Mouse (Mus musculus): ENCODE results near the gene Zfp277.

Zfp277 gene

DNA sequence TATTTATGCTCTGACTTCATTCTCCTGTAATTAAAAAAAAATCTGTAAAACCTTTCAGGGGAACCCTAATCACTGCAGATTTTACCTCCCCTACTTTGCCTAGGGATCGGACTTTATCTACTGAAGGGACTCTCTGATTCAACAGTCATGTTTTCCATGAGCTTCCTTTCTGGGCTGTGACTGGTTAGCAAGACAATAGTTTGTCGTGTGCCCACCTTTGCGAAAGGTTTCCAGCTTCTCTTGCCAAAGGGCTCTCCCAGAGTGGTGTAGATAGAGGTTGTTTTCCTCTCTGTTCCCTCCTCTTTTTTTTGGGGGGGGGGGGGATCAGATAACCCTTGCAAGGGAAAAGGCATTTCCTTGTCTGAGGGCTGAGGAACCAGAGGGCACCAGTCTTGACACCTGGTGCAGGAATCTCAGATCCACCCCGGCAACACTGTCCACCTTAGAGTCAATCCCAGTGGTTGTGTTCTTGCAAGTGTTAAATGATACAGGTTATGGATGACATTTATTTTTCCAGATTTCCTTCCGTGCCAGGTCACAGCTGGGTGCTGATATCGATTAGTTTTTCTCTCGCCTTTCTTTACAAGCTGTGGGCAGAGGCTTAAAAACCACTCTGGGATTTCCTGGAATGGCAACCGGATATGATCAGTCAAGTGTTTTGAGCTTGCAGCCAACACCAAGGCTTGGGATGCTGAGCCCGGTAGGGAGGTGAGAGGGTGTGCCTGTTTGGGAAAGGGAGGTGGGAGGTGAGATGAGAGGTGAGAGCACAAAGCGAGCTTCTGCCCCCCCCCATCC lies 2.1 kb upstream of the Zfp277 start:
- CTCF ChIA-PET = interaction anchor here in 3 of 4 experiments (0.6 kb wide), 3 partner anchors 26 to 221 kb away, joined by 3 to 4 read pairs (median 3); no protein-coding TSS in a partner anchor
- POLR2A ChIA-PET = interaction anchor here (0.6 to 6.8 kb wide), 15 partner anchors 11 to 631 kb away, joined by 3 to 49 read pairs (median 4); no protein-coding TSS in a partner anchor

- ChIA-PET POLR2A (interaction anchor here (0.6 to 6.8 kb wide), 19 partner anchors 8 to 640 kb away, joined by 3 to 49 read pairs (median 3); no protein-coding TSS in a partner anchor), CTCF (interaction anchor here in 3 of 4 experiments (0.6 kb wide), 3 partner anchors 27 to 220 kb away, joined by 3 to 4 read pairs (median 3); no protein-coding TSS in a partner anchor)
Observed at GRCm38 (mm10) chr12:40446450-40447381, 1.0 kb upstream of the Zfp277 start.

GRCm38 (mm10) chr12:40445206-40445605 lies 496 bp downstream of the Zfp277 start:
- ChIA-PET POLR2A (interaction anchor here in 3 of 4 experiments (0.7 to 6.8 kb wide), 13 partner anchors 9 to 222 kb away, joined by 3 to 49 read pairs (median 4); no protein-coding TSS in a partner anchor), CTCF (no interaction called here)

DNA sequence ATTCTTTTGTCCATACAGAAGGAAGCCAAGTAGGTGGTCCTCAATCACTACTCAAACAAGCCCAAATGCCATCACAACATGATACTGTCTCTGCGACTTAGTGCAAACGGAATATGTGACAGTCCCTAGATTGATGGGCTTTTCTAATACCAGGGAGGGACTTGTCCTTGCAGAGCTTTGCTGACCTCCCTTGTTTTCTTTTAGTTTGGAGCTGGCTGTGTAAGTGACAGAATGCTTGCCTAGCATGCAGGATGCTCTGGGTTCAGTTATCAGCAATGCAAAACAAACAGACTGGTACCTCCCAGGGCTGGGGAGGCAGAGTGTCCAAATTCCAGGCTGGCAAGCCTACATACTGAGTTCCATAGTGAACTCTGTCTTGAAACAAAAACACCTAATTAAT lies 7.7 kb downstream of the Zfp277 start:
- ChIA-PET POLR2A (interaction anchor here in 1 of 4 experiments (0.7 kb wide), 1 partner anchor 21 kb away, joined by 3 read pairs; no protein-coding TSS in a partner anchor), CTCF (no interaction called here)

DNA sequence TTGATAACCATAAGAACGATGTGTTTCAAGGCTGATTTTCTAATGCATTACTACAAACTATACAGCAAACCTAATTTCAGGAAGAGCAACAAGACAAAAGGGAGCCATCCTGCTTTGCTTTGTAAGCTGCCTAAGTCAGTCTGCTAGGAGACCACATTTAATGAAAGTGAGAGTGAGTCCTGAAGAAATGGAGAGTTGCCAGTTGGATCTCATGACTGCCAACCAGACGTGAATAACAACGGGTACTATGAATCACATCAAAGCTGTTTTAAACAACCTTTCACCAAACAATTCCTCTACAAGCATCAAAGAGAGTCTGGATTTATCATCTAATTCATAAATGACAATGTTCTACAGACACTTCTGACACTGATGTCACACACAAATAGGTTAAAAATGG lies 11.6 kb downstream of the Zfp277 start:
- ChIA-PET POLR2A (interaction anchor here in 2 of 4 experiments (0.6 to 2.6 kb wide), 2 partner anchors 11 to 142 kb away, joined by 8 to 16 read pairs; partner anchors contain the start of genes Dock4 (in 1 of the 2) and Zfp277 (in 1 of the 2)), CTCF (no interaction called here)

GRCm38 (mm10) chr12:40431075-40431474 lies 14.6 kb downstream of the Zfp277 start:
- ChIA-PET POLR2A (no interaction called here), CTCF (no interaction called here)

GRCm38 (mm10) chr12:40429976-40430375 lies 15.7 kb downstream of the Zfp277 start:
- POLR2A ChIA-PET = interaction anchor here in 1 of 4 experiments (0.7 kb wide), 1 partner anchor 40 kb away, joined by 4 read pairs; no protein-coding TSS in a partner anchor
- CTCF ChIA-PET = no interaction called here

- POLR2A ChIA-PET = interaction anchor here in 1 of 4 experiments (0.6 kb wide), 1 partner anchor 1055 kb away, joined by 3 read pairs; no protein-coding TSS in a partner anchor
- CTCF ChIA-PET = no interaction called here
Observed at GRCm38 (mm10) chr12:40427606-40428005, 18.1 kb downstream of the Zfp277 start.

DNA sequence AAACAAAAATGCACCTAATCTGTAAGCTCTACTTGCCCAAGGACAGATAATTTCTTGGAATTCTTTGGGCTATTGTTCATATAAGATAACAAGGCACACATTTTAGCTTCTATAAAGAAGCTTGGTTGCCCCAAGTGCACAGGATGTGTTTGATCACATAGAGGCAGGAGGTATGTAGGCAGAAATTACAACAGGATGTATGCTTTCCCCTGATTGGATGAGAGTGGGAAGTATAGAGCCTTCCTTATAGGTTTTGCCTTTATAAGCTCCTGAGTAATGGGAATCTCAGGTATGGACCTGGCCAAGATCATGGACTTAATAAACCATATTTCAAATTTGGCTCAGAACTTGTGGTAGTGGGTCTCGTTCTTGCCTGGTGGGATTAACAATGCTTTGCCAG lies 20.7 kb downstream of the Zfp277 start:
- ChIA-PET CTCF (no interaction called here), POLR2A (interaction anchor here in 1 of 4 experiments (0.6 kb wide), 1 partner anchor 16 kb away, joined by 3 read pairs; no protein-coding TSS in a partner anchor)

DNA sequence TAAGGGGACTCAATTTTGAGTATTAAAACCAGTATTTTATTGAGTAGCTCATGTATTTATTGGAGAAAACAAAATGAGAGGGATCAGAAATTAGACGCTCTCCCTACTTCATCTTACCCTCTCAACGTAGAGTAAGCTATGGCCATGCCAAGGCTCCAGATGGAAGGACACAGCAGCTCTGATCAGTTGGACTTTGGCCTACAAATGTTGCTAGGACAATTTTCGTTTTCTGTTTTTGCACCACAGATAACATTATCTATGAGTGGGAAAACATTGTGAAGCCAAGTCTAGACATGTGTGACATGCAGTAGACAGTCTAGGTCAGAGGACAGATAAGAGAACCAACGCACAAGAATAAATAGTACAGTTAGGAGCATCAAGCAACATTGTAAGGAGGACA lies 28.4 kb downstream of the Zfp277 start:
- CTCF ChIA-PET = interaction anchor here in 1 of 4 experiments (0.7 kb wide), 1 partner anchor 218 kb away, joined by 3 read pairs; the partner anchor contains the start of gene Lsmem1

GRCm38 (mm10) chr12:40415312-40415925 lies 30.3 kb downstream of the Zfp277 start:
- ChIA-PET CTCF (no interaction called here), POLR2A (interaction anchor here in 1 of 4 experiments (0.8 to 1.1 kb wide), 2 partner anchors 30 to 33 kb away, joined by 3 to 4 read pairs; partner anchors contain the start of genes Dock4 and Zfp277)

More for the DNA sequence above, 28.4 kb downstream of the Zfp277 start:
- POLR2A ChIA-PET = no interaction called here

GRCm38 (mm10) chr12:40414682-40415311 lies 30.9 kb downstream of the Zfp277 start:
- ChIA-PET CTCF (no interaction called here), POLR2A (interaction anchor here in 1 of 4 experiments (1.1 kb wide), 1 partner anchor 31 kb away, joined by 4 read pairs; the partner anchor contains the start of genes Dock4 and Zfp277)

DNA sequence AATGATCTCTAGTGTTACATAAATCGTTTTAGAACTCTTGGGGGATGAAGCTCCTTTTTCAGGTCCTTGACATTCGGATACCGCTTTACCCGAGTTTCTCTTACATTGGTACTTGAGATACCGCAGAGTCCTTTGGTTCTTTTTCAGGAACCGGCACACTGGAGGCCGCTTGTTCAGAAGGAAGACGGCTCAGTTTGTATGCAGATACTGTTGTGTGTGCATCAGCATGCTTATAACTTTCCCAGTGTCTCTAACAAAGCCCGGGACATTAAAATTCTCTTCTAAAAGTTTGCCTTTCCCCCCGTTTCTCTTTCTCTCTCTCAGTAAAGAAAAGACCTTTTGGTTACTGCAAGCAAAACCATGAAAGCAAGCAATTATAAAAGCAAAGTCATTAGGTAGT lies 45.9 kb downstream of the Zfp277 start:
- POLR2A ChIA-PET = interaction anchor here in 1 of 4 experiments (0.7 kb wide), 2 partner anchors 253 to 571 kb away, joined by 4 read pairs; no protein-coding TSS in a partner anchor

DNA sequence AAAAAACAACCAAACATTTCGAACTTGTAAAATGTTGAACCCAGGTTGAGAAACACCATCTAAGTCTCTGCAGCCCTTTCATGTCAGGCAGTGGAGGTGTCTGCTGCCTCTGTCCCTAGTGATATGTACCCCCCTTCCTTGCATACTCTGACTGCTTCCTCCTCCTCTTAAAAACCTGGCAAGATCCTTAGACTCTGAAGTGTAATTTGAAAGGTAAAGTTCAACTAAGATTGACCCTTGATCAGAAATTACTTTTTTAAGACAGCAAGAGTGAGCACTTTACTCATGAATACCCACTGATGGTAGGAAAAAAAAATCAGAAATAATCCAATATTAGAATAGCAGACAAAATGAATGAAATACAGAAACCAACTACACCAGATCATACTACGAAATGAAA lies 46.3 kb downstream of the Zfp277 start:
- POLR2A ChIA-PET = no interaction called here
- CTCF ChIA-PET = no interaction called here

More for the DNA sequence above, 45.9 kb downstream of the Zfp277 start:
- CTCF ChIA-PET = no interaction called here

GRCm38 (mm10) chr12:40398916-40399315 lies 46.8 kb downstream of the Zfp277 start:
- ChIA-PET CTCF (interaction anchor here in 1 of 4 experiments (0.7 kb wide), 1 partner anchor 144 kb away, joined by 3 read pairs; no protein-coding TSS in a partner anchor), POLR2A (interaction anchor here in 2 of 4 experiments (0.7 kb wide), 3 partner anchors 61 to 176 kb away, joined by 3 read pairs; no protein-coding TSS in a partner anchor)

- CTCF ChIA-PET = no interaction called here
- POLR2A ChIA-PET = no interaction called here
Observed at GRCm38 (mm10) chr12:40392869-40393268, 52.8 kb downstream of the Zfp277 start.

- ChIA-PET POLR2A (interaction anchor here in 1 of 4 experiments (1.2 kb wide), 1 partner anchor 169 kb away, joined by 3 read pairs; no protein-coding TSS in a partner anchor), CTCF (no interaction called here)
Observed at GRCm38 (mm10) chr12:40391262-40391661, 54.4 kb downstream of the Zfp277 start.

DNA sequence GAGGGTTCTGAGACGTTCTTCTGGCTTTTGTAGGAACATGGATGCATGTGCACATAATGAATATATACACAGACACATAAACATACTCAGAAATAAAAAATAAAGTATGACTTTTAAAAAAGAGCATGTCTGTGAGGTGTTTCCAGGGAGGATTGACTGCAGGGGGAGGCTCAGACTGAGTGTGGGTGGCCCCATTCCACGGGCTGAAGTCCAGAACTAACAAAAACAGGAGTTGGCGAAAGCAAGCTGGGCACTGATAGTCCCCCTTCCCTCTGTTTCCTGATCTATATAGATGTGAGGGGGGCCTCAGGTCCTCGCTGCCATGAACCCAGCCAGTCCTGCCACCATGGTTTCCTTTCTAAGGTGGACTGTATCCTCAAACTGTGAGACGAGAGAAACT lies 57.9 kb downstream of the Zfp277 start:
- ChIA-PET CTCF (no interaction called here), POLR2A (no interaction called here)
